Mouse (Mus musculus): ENCODE measurements around the gene Slc6a5.

DNA sequence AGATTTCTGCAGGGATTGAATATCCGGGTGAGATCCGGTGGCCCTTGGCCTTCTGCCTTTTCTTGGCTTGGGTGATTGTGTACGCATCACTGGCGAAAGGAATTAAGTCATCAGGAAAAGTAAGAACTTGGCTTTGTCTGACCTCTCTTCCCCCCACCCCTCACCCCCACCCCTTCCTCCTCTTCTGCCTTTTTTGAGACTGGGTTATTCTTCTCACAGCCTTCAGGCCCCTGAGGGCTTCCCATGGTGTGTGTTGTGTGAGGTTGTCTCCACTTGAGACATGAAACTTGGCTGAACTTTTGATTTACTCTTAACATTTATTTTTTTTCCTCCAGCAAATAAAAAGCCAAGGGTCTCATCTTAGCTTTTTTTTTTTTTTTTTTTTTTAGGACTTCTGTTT is 20.1 kb downstream of the Slc6a5 start:
- no peak for TF ChIP-seq USF1 (IDR thresholded peaks at IDR 0.05; ENCODE audit: low read depth)
- TF ChIP-seq MAX (IDR thresholded peaks at IDR 0.05), result no peak
- TF ChIP-seq CTCF (IDR thresholded peaks at IDR 0.05; ENCODE audit: control insufficient read depth, insufficient read depth, insufficient read length), result no peak
- TF ChIP-seq CEBPB (IDR thresholded peaks at IDR 0.05; ENCODE audit: low read depth), result no peak
- no peak for TF ChIP-seq MYOD1 (IDR thresholded peaks at IDR 0.05; ENCODE audit: control insufficient read depth, insufficient read length, low read depth)
- TF ChIP-seq MYOG (IDR thresholded peaks at IDR 0.05; ENCODE audit: control insufficient read depth, extremely low read depth, insufficient read length), result no peak
